Mouse (Mus musculus): ENCODE measurements at regions not wholly inside any gene's neighbourhood (a gene's known extent, or its start where the extent isn't known, plus 50 kb on each side); places are given as distances from the start of the nearest gene placed in this dataset.

DNA sequence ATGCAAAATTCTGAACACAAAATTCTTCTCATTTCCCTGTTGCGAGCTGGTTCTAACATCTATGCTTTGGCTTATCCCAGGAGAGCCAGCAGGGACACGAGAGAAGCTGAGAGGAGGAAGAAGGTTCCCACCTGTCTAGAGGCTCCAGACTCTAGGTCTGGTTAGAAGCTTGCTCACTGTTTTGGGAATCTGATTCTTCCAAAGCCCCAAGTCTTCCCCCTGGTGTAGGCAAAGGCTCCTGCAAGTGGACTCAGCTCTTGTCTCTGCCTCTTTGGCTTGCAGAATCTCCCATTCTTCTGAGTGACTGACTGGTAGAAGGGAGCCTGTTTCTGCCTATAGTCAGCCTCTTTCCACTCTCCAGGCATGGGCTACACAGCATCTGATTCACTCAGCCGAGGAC lies 95.8 kb downstream of the Btc start:
- no peak for TF ChIP-seq POLR2A (IDR thresholded peaks at IDR 0.05; ENCODE audit: control insufficient read depth, low read depth, low read length)
- no peak for TF ChIP-seq CTCF (IDR thresholded peaks at IDR 0.05; ENCODE audit: control insufficient read depth, insufficient read depth, insufficient replicate concordance, low read depth, low read length)
